Mouse (Mus musculus): Measurements from ENCODE around the gene Csmd2. TPM values are rescaled to one million over a fixed set of nuclear protein-coding genes. Genes with fewer than 3 reads are reported as not detected.
A peak's percentile ranks its signal among the peaks of the same experiment; 100 is the strongest.

The Csmd2 gene
- polyA plus RNA-seq, 1 experiment = 0.03 TPM

DNA sequence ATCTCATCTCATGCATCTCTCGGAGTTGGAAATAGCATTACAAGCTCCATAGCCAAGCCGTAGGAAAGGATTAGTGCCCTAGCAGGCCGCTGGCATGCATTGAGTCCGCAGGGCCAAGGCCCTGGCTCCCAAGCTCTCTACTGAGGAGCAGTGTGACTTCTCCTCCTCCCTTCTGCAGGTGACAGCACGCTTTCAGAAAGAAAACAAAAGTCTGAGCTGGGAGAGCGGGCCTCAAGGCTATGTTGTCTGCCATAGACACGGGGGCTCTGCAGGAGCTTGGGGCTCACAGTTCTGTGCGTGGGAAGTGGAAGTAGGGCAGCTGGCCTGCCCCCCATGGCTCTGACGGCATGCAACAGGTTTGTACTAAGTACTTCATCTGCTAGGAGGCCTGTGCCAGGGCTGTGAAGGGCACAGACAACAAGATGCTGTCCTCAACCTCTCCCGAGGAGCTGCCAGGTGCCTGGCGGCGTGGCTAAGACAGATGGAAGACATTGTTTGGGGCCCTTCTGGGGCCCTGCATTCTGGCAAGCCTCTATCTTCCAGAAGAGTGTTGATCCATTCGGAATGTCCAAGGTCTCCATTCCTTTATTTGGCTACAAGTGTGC is 230.4 kb downstream of the Csmd2 start:
- WGBS = 70% methylated on average over 13 of the region's 13 CpGs
- Histone ChIP-seq H3K27me3 (replicated peaks; ENCODE audit: control insufficient read depth, insufficient read depth, low read length) (no peaks in the 10 kb centered on the region), H3K27ac (ENCODE audit: insufficient read depth, low read depth, low read length) (no peak overlapping the region), H3K4me3 (ENCODE audit: insufficient read depth, low read depth, low read length) (no peak overlapping the region), H3K36me3 (ENCODE audit: control insufficient read depth, insufficient read depth, low read length) (no peaks in the 10 kb centered on the region), H3K4me1 (ENCODE audit: control insufficient read depth, insufficient read depth, low read length) (no peaks in the 10 kb centered on the region)
- no peak for TF ChIP-seq POLR2A (IDR thresholded peaks at IDR 0.05; ENCODE audit: low read depth, low read length)
- TF ChIP-seq CTCF (conservative IDR thresholded peaks at IDR 0.05; ENCODE audit: insufficient read depth, insufficient read length, low read depth, low read length) = no peak
- DNase-seq = no peak

DNA sequence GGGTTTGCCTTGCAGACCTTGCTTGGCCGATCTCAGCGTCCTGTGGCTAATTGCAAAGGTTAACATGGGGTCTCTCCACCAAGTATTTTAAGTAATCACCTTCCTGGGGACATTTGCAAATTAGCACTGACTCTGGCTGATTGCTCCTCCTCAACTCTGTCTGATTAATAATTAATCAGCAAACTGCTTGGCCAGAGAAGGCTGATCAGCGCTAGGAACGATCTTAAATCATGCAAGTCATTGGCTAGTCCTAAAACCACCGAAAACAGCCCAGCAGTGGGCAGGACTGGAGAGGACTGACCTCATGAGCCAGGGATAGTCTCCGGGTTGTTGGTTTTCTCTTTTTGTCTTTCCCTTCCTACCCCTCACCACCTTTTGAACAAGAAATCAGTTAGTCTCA is 236.8 kb downstream of the Csmd2 start:
- Histone ChIP-seq H3K27me3 (replicated peaks; ENCODE audit: control insufficient read depth, insufficient read depth, low read length) (no peaks in the 10 kb centered on the region), H3K36me3 (ENCODE audit: control insufficient read depth, insufficient read depth, low read length) (no peaks in the 10 kb centered on the region), H3K4me1 (ENCODE audit: control insufficient read depth, insufficient read depth, low read length) (0 out of 2 replicates have a peak, but pooled peaks cover 3% of the 10 kb centered on the region), H3K27ac (ENCODE audit: insufficient read depth, low read depth, low read length) (0 out of 2 replicates have a peak overlapping the region, but pooled peaks have one; percentile 21), H3K4me3 (ENCODE audit: insufficient read depth, low read depth, low read length) (no peak overlapping the region)
- WGBS = 26% methylated on average over 6 of the region's 6 CpGs
- TF ChIP-seq POLR2A (IDR thresholded peaks at IDR 0.05; ENCODE audit: low read depth, low read length) = no peak
- peak; percentile 69 for DNase-seq

DNA sequence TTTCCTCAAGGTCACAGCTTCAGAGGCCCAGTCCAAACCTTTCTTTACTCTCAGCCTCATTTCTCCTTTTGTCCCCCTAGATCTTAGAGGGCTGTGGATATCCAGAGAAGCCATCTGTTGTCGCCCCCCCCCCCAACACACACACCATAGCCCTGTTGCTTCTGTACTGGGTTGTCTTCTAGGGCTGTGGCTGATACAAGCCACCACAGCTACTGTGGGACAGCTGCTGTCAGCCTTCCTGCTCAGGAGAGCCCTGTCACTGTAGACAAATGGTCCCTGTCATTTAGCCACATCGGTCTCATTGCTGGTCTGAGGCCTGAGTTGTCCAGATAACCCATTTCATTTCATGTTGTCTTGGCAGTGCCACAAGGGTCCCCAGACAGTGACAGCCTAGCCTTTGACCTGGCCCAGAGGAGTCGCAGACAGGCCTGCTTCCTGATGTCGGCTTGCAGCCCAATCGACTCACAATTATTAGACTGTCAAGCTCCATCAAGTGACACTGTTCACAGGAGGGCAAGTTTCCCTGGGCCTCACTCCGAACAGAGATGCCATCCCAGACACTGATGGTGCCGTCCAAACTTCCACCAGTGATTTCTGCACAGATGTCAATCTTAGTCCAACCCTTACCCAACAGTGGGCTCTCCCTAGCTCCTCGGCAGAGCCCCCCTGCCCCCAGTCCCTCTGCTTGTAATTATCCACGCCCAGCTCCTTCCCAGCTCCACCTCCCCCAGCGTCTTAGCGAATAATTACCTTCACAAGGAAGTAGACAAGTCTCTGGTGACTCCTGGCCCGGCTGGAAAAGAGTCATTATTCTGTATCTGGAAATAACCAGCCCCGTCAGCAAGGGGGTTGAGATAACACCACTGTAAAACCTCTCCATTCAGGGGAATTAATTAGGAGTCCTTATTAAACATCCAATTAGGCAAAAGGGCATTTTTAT is 240.0 kb downstream of the Csmd2 start:
- 25% methylated on average over 13 of the region's 13 CpGs for WGBS
- 0 out of 2 replicates have a peak, but pooled peaks cover 3% of the 10 kb centered on the region for H3K4me1 ChIP-seq (ENCODE audit: control insufficient read depth, insufficient read depth, low read length)
- no peaks in the 10 kb centered on the region for H3K27me3 ChIP-seq (replicated peaks; ENCODE audit: control insufficient read depth, insufficient read depth, low read length)
- peak; percentile 25 for DNase-seq
- no peak for TF ChIP-seq POLR2A (IDR thresholded peaks at IDR 0.05; ENCODE audit: low read depth, low read length)
- no peak for TF ChIP-seq CTCF (conservative IDR thresholded peaks at IDR 0.05; ENCODE audit: insufficient read depth, insufficient read length, low read depth, low read length)
- H3K27ac ChIP-seq (ENCODE audit: insufficient read depth, low read depth, low read length) = no peak overlapping the region
- H3K4me3 ChIP-seq (ENCODE audit: insufficient read depth, low read depth, low read length) = no peak overlapping the region
- H3K36me3 ChIP-seq (ENCODE audit: control insufficient read depth, insufficient read depth, low read length) = no peaks in the 10 kb centered on the region

DNA sequence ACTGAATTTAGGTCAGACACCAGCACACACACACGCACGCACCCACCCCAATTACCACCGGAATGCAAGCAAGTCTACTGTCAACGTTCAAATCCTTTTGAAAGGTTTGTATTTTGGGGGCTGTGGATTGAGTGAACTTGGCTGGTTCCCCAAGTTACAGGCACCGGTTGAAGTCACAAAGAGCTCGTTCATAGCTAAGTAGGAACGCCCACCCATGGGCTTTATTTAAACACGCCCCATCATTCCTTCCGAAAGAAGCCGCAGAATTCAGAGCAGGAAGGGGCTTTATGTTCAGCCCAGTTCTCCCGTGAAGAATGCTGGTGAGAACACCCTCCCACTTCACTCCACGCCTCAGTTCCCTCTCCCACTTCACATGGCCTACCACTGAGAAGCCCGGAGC is 245.8 kb downstream of the Csmd2 start:
- Histone ChIP-seq H3K27ac (ENCODE audit: insufficient read depth, low read depth, low read length) (no peak overlapping the region), H3K36me3 (ENCODE audit: control insufficient read depth, insufficient read depth, low read length) (no peaks in the 10 kb centered on the region), H3K27me3 (replicated peaks; ENCODE audit: control insufficient read depth, insufficient read depth, low read length) (no peaks in the 10 kb centered on the region), H3K4me3 (ENCODE audit: insufficient read depth, low read depth, low read length) (no peak overlapping the region), H3K4me1 (ENCODE audit: control insufficient read depth, insufficient read depth, low read length) (no peaks in the 10 kb centered on the region)
- no peak for DNase-seq
- TF ChIP-seq CTCF (conservative IDR thresholded peaks at IDR 0.05; ENCODE audit: insufficient read depth, insufficient read length, low read depth, low read length) = no peak
- TF ChIP-seq POLR2A (IDR thresholded peaks at IDR 0.05; ENCODE audit: low read depth, low read length) = no peak
- 83% methylated on average over 13 of the region's 13 CpGs for WGBS

DNA sequence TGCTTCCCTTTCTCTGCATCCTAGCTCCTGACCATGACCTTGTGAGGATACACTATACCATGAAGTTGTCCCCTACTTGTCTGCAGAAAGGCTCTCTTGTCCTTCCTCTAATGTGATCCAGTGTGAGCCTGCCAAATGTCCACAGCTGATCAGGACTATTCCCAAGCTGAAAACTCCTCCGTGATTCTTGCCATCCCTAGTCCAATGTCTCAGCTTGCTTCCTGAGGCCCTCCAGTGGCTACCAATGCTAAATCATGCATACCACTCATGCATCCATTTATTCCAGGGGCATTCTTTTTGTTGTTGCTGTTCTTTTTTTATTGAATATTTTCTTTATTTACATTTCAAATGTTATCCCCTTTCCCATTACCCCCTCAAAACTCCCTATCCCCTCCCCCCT is 251.5 kb downstream of the Csmd2 start:
- TF ChIP-seq POLR2A (IDR thresholded peaks at IDR 0.05; ENCODE audit: low read depth, low read length) (no peak), CTCF (conservative IDR thresholded peaks at IDR 0.05; ENCODE audit: insufficient read depth, insufficient read length, low read depth, low read length) (no peak)
- no peaks in the 10 kb centered on the region for H3K27me3 ChIP-seq (replicated peaks; ENCODE audit: control insufficient read depth, insufficient read depth, low read length)
- H3K4me3 ChIP-seq (ENCODE audit: insufficient read depth, low read depth, low read length) = no peak overlapping the region
- no peak overlapping the region for H3K27ac ChIP-seq (ENCODE audit: insufficient read depth, low read depth, low read length)
- no peaks in the 10 kb centered on the region for H3K36me3 ChIP-seq (ENCODE audit: control insufficient read depth, insufficient read depth, low read length)
- 38% methylated on average over 1 of the region's 1 CpGs for WGBS
- no peaks in the 10 kb centered on the region for H3K4me1 ChIP-seq (ENCODE audit: control insufficient read depth, insufficient read depth, low read length)
- DNase-seq = no peak

DNA sequence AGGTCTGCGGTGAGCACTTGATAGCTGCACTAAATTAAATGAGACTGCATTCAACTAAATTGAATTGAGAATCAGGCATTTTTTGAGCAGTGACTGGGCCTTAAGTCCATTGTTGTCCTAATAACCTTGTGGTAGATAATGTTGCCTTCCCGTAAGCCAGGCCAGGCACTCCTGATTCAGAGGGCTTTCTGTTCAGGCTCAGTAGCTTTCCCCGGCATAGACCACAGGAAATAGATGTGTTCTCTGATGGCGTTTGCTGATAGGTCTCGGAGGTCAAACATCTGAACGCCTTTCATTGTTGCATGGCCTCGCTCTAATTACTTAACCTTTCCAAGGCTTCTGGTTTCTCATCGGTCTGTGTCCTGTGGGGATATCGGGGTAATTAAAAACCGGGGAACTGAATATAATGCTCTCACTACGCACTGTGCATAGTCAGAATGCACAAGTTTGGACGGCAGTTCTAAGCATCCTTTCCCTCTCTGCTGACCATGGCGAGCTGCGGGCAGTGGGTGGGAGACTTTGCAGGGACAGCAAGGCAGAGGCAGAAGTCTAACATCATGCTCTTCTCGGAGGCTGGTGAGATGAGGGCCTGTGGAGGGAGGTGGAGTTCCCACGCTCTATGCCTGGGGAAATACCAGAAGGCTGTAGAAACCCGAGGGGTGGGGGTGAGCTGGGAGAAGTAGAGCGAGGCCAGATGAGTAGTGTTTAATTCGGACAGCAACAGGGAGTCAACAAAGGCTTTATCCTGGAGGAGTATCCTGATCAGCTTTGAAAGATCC is 253.6 kb downstream of the Csmd2 start:
- Histone ChIP-seq H3K36me3 (ENCODE audit: control insufficient read depth, insufficient read depth, low read length) (no peaks in the 10 kb centered on the region), H3K4me3 (ENCODE audit: insufficient read depth, low read depth, low read length) (no peak overlapping the region), H3K27ac (ENCODE audit: insufficient read depth, low read depth, low read length) (no peak overlapping the region), H3K27me3 (replicated peaks; ENCODE audit: control insufficient read depth, insufficient read depth, low read length) (no peaks in the 10 kb centered on the region), H3K4me1 (ENCODE audit: control insufficient read depth, insufficient read depth, low read length) (no peaks in the 10 kb centered on the region)
- 32% methylated on average over 19 of the region's 19 CpGs for WGBS
- no peak for DNase-seq
- no peak for TF ChIP-seq POLR2A (IDR thresholded peaks at IDR 0.05; ENCODE audit: low read depth, low read length)
- TF ChIP-seq CTCF (conservative IDR thresholded peaks at IDR 0.05; ENCODE audit: insufficient read depth, insufficient read length, low read depth, low read length) = no peak
